Mouse (Mus musculus): ENCODE measurements around the gene Olfr285. TPM values are rescaled to one million over a fixed set of nuclear protein-coding genes. Genes with fewer than 3 reads are reported as not detected.

The Olfr285 gene
- not detected for total RNA-seq (2021)

GRCm38 (mm10) chr15:98317177-98317724 is at the start of gene Olfr285:
Olfr285 (minus strand) TSS chr15:98317353.
- intact Hi-C loops (cut with DNase I) = no loop called here
- no peak for DNase-seq

- intact Hi-C loops (cut with DNase I) = no loop called here
- DNase-seq = no peak
These were observed 23.7 kb upstream of the Olfr285 start, which contains the start of gene Olfr284 for GRCm38 (mm10) chr15:98340887-98341286. Olfr284 (minus strand) TSS chr15:98340987.

- DNase-seq = no peak
- intact Hi-C loops (cut with DNase I) = no loop called here
These were observed 1.4 kb downstream of the Olfr285 start for GRCm38 (mm10) chr15:98315703-98316102.

- intact Hi-C loops (cut with DNase I) = no loop called here
These were observed 21.3 kb downstream of the Olfr285 start, which contains the start of gene Zfp641 for GRCm38 (mm10) chr15:98295628-98296551. Zfp641 (minus strand) TSS chr15:98296161.

GRCm38 (mm10) chr15:98293651-98294050 is 23.5 kb downstream of the Olfr285 start:
- DNase-seq = no peak
- intact Hi-C loops (cut with DNase I) = no loop called here

More at GRCm38 (mm10) chr15:98295628-98296551, 21.3 kb downstream of the Olfr285 start, which contains the start of gene Zfp641:
- DNase-seq = peak; percentile 50 to 51

GRCm38 (mm10) chr15:98288566-98288965 is 28.6 kb downstream of the Olfr285 start:
- DNase-seq = no peak
- intact Hi-C loops (cut with DNase I) = no loop called here

GRCm38 (mm10) chr15:98286418-98286817 is 30.7 kb downstream of the Olfr285 start:
- intact Hi-C loops (cut with DNase I) = no loop called here
- DNase-seq = no peak

Other genes starting within 250 kb of the Olfr285 start
- 100 to 1,000 TPM; 571 to 624 TPM for gene Pfkm, start 224.8 kb downstream of the Olfr285 start, total RNA-seq (2021)
- gene Senp1, start 223.6 kb downstream of the Olfr285 start, total RNA-seq (2021) = 10 to 100 TPM; 16.7 to 18.5 TPM
- 100 to 1,000 TPM; 104 to 109 TPM for gene Asb8, start 151.7 kb downstream of the Olfr285 start, total RNA-seq (2021)
- under 1 TPM; 0.57 to 0.64 TPM for gene Ccdc184, start 150.2 kb downstream of the Olfr285 start, total RNA-seq (2021)
- not detected for gene Olfr288, start 121.8 kb downstream of the Olfr285 start, total RNA-seq (2021)
- not detected for gene Gm44579, start 96.4 kb downstream of the Olfr285 start, total RNA-seq (2021)
- not detected for gene Olfr287, start 96.3 kb downstream of the Olfr285 start, total RNA-seq (2021)
- not detected for gene Olfr286, start 82.9 kb downstream of the Olfr285 start, total RNA-seq (2021)
- not detected for gene H1fnt, start 60.1 kb downstream of the Olfr285 start, total RNA-seq (2021)
- 1 to 10 TPM; 5.4 to 6.5 TPM for gene Zfp641, start 21.2 kb downstream of the Olfr285 start, total RNA-seq (2021)
- gene Olfr284, start 23.6 kb upstream of the Olfr285 start, total RNA-seq (2021) = not detected
- not detected for gene Olfr283, start 63.6 kb upstream of the Olfr285 start, total RNA-seq (2021)
- not detected for gene Olfr282, start 113.9 kb upstream of the Olfr285 start, total RNA-seq (2021)
- gene Olfr281, start 135.2 kb upstream of the Olfr285 start, total RNA-seq (2021) = not detected
- not detected for gene OR5BS1P, start 152.5 kb upstream of the Olfr285 start, total RNA-seq (2021)
- gene Lalba, start 165.4 kb upstream of the Olfr285 start, total RNA-seq (2021) = under 1 TPM in 1 of 2 experiments, not detected in 1; 0.47 TPM
- gene Olfr279, start 175.0 kb upstream of the Olfr285 start, total RNA-seq (2021) = not detected
- gene Kansl2, start 216.9 kb upstream of the Olfr285 start, total RNA-seq (2021) = 10 to 100 TPM; 89.3 to 91.8 TPM